Mouse (Mus musculus) heart, adult 10 weeks (tissue): ENCODE measurements around the gene Olfr13. TPM values are rescaled to one million over a fixed set of nuclear protein-coding genes. Genes with fewer than 3 reads are reported as not detected.

Experiments
- polyA plus RNA-seq: library from polyadenylated mRNA; stranded (reverse); fragments of 350-450 nt; fragmentation: Illumina TruSeq; extraction: RNeasy Lipid Tissue Mini Kit (QIAGEN cat#74804); gene quantifications from one replicate; pipeline ENCODE4 v1.2.3, GENCODE M21; 2014; ENCODE audit warnings: low read depth, low replicate concordance

Gene Olfr13
- polyA plus RNA-seq, result not detected

GRCm38 (mm10) chr6:43171840-43172239, at the start of gene Olfr13:
TSS of gene Olfr13 (plus strand) at chr6:43172140.

GRCm38 (mm10) chr6:43146267-43146666, 25.7 kb upstream of the Olfr13 start, which contains the start of gene Olfr237-ps1:
TSS of gene Olfr237-ps1 (plus strand) at chr6:43146567.

GRCm38 (mm10) chr6:43162982-43163381, 9.0 kb upstream of the Olfr13 start, which contains the start of gene Olfr437:
TSS of gene Olfr437 (plus strand) at chr6:43163282.

GRCm38 (mm10) chr6:43196781-43197180, 24.8 kb downstream of the Olfr13 start, which contains the start of gene Olfr435:
TSS of gene Olfr435 (plus strand) at chr6:43197146.

GRCm38 (mm10) chr6:43212873-43213272, 40.9 kb downstream of the Olfr13 start, which contains the start of gene Olfr434:
TSS of gene Olfr434 (plus strand) at chr6:43213021.

Other genes starting within 250 kb of the Olfr13 start
- not detected for gene Olfr444, start 223.1 kb upstream of the Olfr13 start, polyA plus RNA-seq
- not detected for gene Olfr441, start 65.8 kb upstream of the Olfr13 start, polyA plus RNA-seq
- not detected for gene Olfr237-ps1, start 25.6 kb upstream of the Olfr13 start, polyA plus RNA-seq
- gene Olfr437, start 8.9 kb upstream of the Olfr13 start, polyA plus RNA-seq, result not detected
- gene Olfr435, start 25.0 kb downstream of the Olfr13 start, polyA plus RNA-seq, result not detected
- not detected for gene Olfr434, start 40.9 kb downstream of the Olfr13 start, polyA plus RNA-seq
- not detected for gene Olfr47, start 59.4 kb downstream of the Olfr13 start, polyA plus RNA-seq
- 19.8 TPM for gene Arhgef5, start 93.4 kb downstream of the Olfr13 start, polyA plus RNA-seq
- not detected for gene Nobox, start 137.4 kb downstream of the Olfr13 start, polyA plus RNA-seq